Mouse (Mus musculus): ENCODE data around the gene Dcun1d2. TPM values are rescaled to one million over a fixed set of nuclear protein-coding genes. Genes with fewer than 3 reads are reported as not detected.

Dcun1d2 gene
- total RNA-seq, 2 experiments from 2014 or later, result 29.3 to 31.1 TPM

DNA sequence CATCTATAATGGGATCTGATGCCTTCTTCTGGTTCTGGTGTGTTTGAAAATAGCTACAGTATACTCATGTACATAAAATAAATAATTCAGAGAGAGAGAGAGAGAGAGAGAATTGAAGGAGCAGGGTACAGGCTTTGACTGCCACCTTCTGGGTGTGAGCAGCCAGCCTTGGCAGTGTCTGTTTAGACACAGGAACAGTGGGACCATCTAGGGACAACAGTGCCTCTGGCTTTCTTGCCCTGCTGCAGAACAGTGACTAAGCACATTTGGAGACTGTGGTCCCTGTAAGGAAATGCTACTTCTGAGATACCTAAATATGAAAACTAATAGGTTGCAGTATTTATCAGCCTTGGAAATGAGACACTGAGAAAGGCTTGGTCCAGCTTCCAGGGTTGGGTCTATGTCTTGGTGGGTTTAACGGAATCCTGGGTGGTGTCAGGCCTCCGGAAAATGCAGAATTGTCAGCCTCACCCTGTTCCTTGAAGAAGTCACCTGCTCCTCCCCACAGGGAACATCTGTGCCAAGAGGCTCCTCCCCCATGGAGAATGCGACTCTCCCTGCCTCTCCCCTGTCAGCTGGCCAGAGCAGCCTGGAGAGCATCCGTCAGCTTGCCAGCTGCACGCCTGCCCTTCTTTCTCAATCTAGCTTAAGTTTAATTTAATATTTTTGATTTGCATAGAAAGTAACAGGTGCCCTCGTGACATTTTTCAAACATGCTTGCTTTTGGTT lies 79.1 kb downstream of the Dcun1d2 start:
- no peak for DNase-seq (ENCODE audit: low spot score in 2 of 2)

GRCm38 (mm10) chr8:13206290-13206689 lies 81.6 kb downstream of the Dcun1d2 start:
- DNase-seq (ENCODE audit: low spot score in 2 of 2), result no peak

Other genes with a start within 250 kb of the Dcun1d2 start
- gene Proz, start 227.2 kb downstream of the Dcun1d2 start, total RNA-seq (2021), result not detected
- gene Pcid2, start 182.7 kb downstream of the Dcun1d2 start, total RNA-seq (2021), result 10 to 100 TPM; 25.2 TPM
- gene Cul4a, start 182.5 kb downstream of the Dcun1d2 start, total RNA-seq (2021), result 10 to 100 TPM; 58.6 to 59.7 TPM
- 100 to 1,000 TPM; 318 to 321 TPM for gene Lamp1, start 129.0 kb downstream of the Dcun1d2 start, total RNA-seq (2021)
- gene Grtp1, start 87.5 kb downstream of the Dcun1d2 start, total RNA-seq (2021), result 1 to 10 TPM; 6.2 to 8.4 TPM
- gene Adprhl1, start 34.0 kb downstream of the Dcun1d2 start, total RNA-seq (2021), result 1 to 10 TPM; 1.5 to 1.6 TPM
- 10 to 100 TPM; 47.1 to 49.9 TPM for gene Tmco3, start 59 bp upstream of the Dcun1d2 start, total RNA-seq (2021)
- 10 to 100 TPM; 64.8 to 71.4 TPM for gene Tfdp1, start 50.6 kb upstream of the Dcun1d2 start, total RNA-seq (2021)
- not detected for gene Atp4b, start 108.7 kb upstream of the Dcun1d2 start, total RNA-seq (2021)
- gene Grk1, start 117.0 kb upstream of the Dcun1d2 start, total RNA-seq (2021), result not detected
- 1 to 10 TPM; 7.3 to 8.4 TPM for gene Tmem255b, start 147.1 kb upstream of the Dcun1d2 start, total RNA-seq (2021)
- gene Gas6, start 206.4 kb upstream of the Dcun1d2 start, total RNA-seq (2021), result 100 to 1,000 TPM; 104 to 115 TPM

Data from layer of hippocampus, postnatal 14 days (tissue).